Mouse (Mus musculus): Measurements from ENCODE around the gene Zbed5. TPM values are rescaled to one million over a fixed set of nuclear protein-coding genes. Genes with fewer than 3 reads are reported as not detected.

Gene Zbed5
- polyA plus RNA-seq, 3 experiments from 2014 or later = 0.60 to 2.3 (median 1.5) TPM

Other genes starting within 250 kb of the Zbed5 start
- 1 to 10 TPM; 4.6 to 5.1 (median 4.8) TPM for gene Zfp11, start 225.6 kb upstream of the Zbed5 start, polyA plus RNA-seq (2017; shearing (Covaris generic))
- gene Sept14, start 187.2 kb upstream of the Zbed5 start, polyA plus RNA-seq (2017; shearing (Covaris generic)) = not detected
- gene Mrps17, start 180.2 kb upstream of the Zbed5 start, polyA plus RNA-seq (2017; shearing (Covaris generic)) = 100 to 1,000 TPM; 109 to 124 (median 117) TPM
- 10 to 100 TPM; 52.3 to 79.8 (median 79.6) TPM for gene Nipsnap2, start 170.7 kb upstream of the Zbed5 start, polyA plus RNA-seq (2017; shearing (Covaris generic))
- 10 to 100 TPM; 43.6 to 79.5 (median 54.1) TPM for gene Psph, start 108.3 kb upstream of the Zbed5 start, polyA plus RNA-seq (2017; shearing (Covaris generic))
- 10 to 100 TPM; 16.5 to 27.1 (median 21.7) TPM for gene Sumf2, start 48.7 kb upstream of the Zbed5 start, polyA plus RNA-seq (2017; shearing (Covaris generic))
- gene Chchd2, start 8.3 kb upstream of the Zbed5 start, polyA plus RNA-seq (2017; shearing (Covaris generic)) = 100 to 1,000 TPM; 317 to 466 (median 338) TPM
- gene Phkg1, start 2.8 kb downstream of the Zbed5 start, polyA plus RNA-seq (2017; shearing (Covaris generic)) = under 1 TPM; 0.23 to 0.52 (median 0.38) TPM
- 1 to 10 TPM in 1 of 3 experiments, not detected in 2; 1.8 TPM for gene Nupr1l, start 12.8 kb downstream of the Zbed5 start, polyA plus RNA-seq (2017; shearing (Covaris generic))
- 1 to 10 TPM; 3.5 to 4.8 (median 4.4) TPM for gene Vkorc1l1, start 46.2 kb downstream of the Zbed5 start, polyA plus RNA-seq (2017; shearing (Covaris generic))
- 10 to 100 TPM; 42.3 to 50.6 (median 45.0) TPM for gene Gusb, start 107.3 kb downstream of the Zbed5 start, polyA plus RNA-seq (2017; shearing (Covaris generic))
- gene Asl, start 133.5 kb downstream of the Zbed5 start, polyA plus RNA-seq (2017; shearing (Covaris generic)) = 100 to 1,000 TPM in 2 of 3 experiments, 10 to 100 TPM in 1; 92.0 to 107 (median 100) TPM
- gene Crcp, start 133.6 kb downstream of the Zbed5 start, polyA plus RNA-seq (2017; shearing (Covaris generic)) = 10 to 100 TPM; 58.3 to 70.9 (median 58.4) TPM
- 1 to 10 TPM; 1.9 to 2.2 (median 2.0) TPM for gene Tpst1, start 177.6 kb downstream of the Zbed5 start, polyA plus RNA-seq (2017; shearing (Covaris generic))
- 1 to 10 TPM; 2.1 to 3.0 (median 3.0) TPM for gene Kctd7, start 249.1 kb downstream of the Zbed5 start, polyA plus RNA-seq (2017; shearing (Covaris generic))